In genomic region chr15:82953096-82953495, GRCm38 (mm10) we compare ENCODE assay signal across 19 mouse cellular contexts. TPM values are rescaled to one million over a fixed set of nuclear protein-coding genes. Genes with fewer than 3 reads are reported as not detected.
A peak's percentile ranks its signal among the peaks of the same experiment; 100 is the strongest.
DNase-seq lines count a peak whose midpoint lies in the region; ATAC-seq and TF ChIP-seq lines count a peak whose summit lies in the region.
"Had no signal": no experiment of that assay in that cellular context is flagged by ENCODE, and none has a peak within 500 bp of the region (broad histone marks: within the 10 kb centered on the region; RNA-seq: fewer than 3 reads in every experiment).

No protein-coding gene starts in this region.

- 0 out of 2 replicates have a peak, but pooled peaks have one; percentile 10 for TF ChIP-seq CTCF in hindbrain, postnatal 0 days (IDR thresholded peaks at IDR 0.05; ENCODE audit: low read depth)

- no peak overlapping the region for H3K9ac ChIP-seq in embryonic facial prominence, embryonic 12.5 days
- H3K9ac ChIP-seq in hindbrain, postnatal 0 days (replicated peaks; ENCODE audit: low read length) = no peak overlapping the region

- ATAC-seq in embryonic facial prominence, embryonic 12.5 days (ENCODE audit: insufficient number of reproducible peaks, insufficient read depth, low FRiP score, low TSS enrichment) = no peak
- no peak for ATAC-seq in hindbrain, postnatal 0 days
- ATAC-seq: CD4-positive, CD25-positive, alpha-beta regulatory T cell, adult 4 months had no signal

- 27% methylated on average over 4 of the region's 4 CpGs for whole genome bisulfite sequencing in embryonic facial prominence, embryonic 12.5 days
- 25% methylated on average over 4 of the region's 4 CpGs for WGBS in embryonic facial prominence, embryonic 10.5 days
- 26% methylated on average over 4 of the region's 4 CpGs for WGBS in hindbrain, postnatal 0 days

- H3K27me3 ChIP-seq in embryonic facial prominence, embryonic 12.5 days = peaks cover 20% of the 10 kb centered on the region
- peaks cover 100% of the 10 kb centered on the region for H3K27me3 ChIP-seq in embryonic facial prominence, embryonic 10.5 days (replicated peaks; ENCODE audit: low read depth, poor library complexity, severe bottlenecking)
- peaks cover 3% of the 10 kb centered on the region; the same call in 1 of the 2 replicates for H3K27me3 ChIP-seq in hindbrain, postnatal 0 days (ENCODE audit: insufficient read depth, low read length)

- DNase-seq in embryonic facial prominence, embryonic 10.5 days (ENCODE audit: low spot score) = no peak
- DNase-seq in retina, postnatal 1 day = peak; percentile 63
- DNase-seq in retina, embryonic 14.5 days (ENCODE audit: low spot score) = no peak
- no peak for DNase-seq in hindbrain, postnatal 0 days (ENCODE audit: low spot score)
- DNase-seq in urinary bladder, postnatal 36 days (ENCODE audit: low spot score in 2 of 2) = no peak
- no peak for DNase-seq in spleen, postnatal 36 days (ENCODE audit: low spot score in 2 of 2)
- no peak for DNase-seq in left cerebral cortex, adult 18-20 months (ENCODE audit: low spot score in 2 of 2)
- DNase-seq: cerebellum, postnatal 14 days; gastrocnemius, postnatal 25 days; heart, postnatal 10 days; layer of hippocampus, postnatal 36 days; liver; lung, adult 18-20 months; lung, postnatal 36 days; thymus, adult 18-20 months had no signal

- no peak overlapping the region for H3K4me2 ChIP-seq in embryonic facial prominence, embryonic 12.5 days (replicated peaks)
- no peak overlapping the region for H3K4me2 ChIP-seq in hindbrain, postnatal 0 days (ENCODE audit: low read depth, low read length)

- 0 out of 2 replicates have a peak, but pooled peaks cover 7% of the 10 kb centered on the region for H3K36me3 ChIP-seq in embryonic facial prominence, embryonic 12.5 days
- H3K36me3 ChIP-seq in embryonic facial prominence, embryonic 10.5 days (replicated peaks) = 0 out of 2 replicates have a peak, but pooled peaks cover 2% of the 10 kb centered on the region
- H3K36me3 ChIP-seq in hindbrain, postnatal 0 days (ENCODE audit: insufficient read depth, low read length) = no peaks in the 10 kb centered on the region
- H3K36me3 ChIP-seq: G1E had no signal

- no peaks in the 10 kb centered on the region for H3K9me3 ChIP-seq in embryonic facial prominence, embryonic 12.5 days
- H3K9me3 ChIP-seq in embryonic facial prominence, embryonic 10.5 days = no peaks in the 10 kb centered on the region
- H3K9me3 ChIP-seq in hindbrain, postnatal 0 days (ENCODE audit: low read length) = no peaks in the 10 kb centered on the region
- H3K9me3 ChIP-seq: G1E had no signal

- peak overlapping the region; percentile 30; the same call in 1 of the 2 replicates for H3K27ac ChIP-seq in embryonic facial prominence, embryonic 12.5 days
- H3K27ac ChIP-seq in embryonic facial prominence, embryonic 10.5 days (replicated peaks) = no peak overlapping the region
- no peak overlapping the region for H3K27ac ChIP-seq in hindbrain, postnatal 0 days

- H3K4me3 ChIP-seq in embryonic facial prominence, embryonic 12.5 days = no peak overlapping the region
- no peak overlapping the region for H3K4me3 ChIP-seq in embryonic facial prominence, embryonic 10.5 days
- no peak overlapping the region for H3K4me3 ChIP-seq in hindbrain, postnatal 0 days (ENCODE audit: low read length)
- H3K4me3 ChIP-seq: erythroblast, embryonic 14.5 days had no signal

- peaks cover 76% of the 10 kb centered on the region for H3K4me1 ChIP-seq in embryonic facial prominence, embryonic 12.5 days
- peaks cover 73% of the 10 kb centered on the region for H3K4me1 ChIP-seq in embryonic facial prominence, embryonic 10.5 days
- peaks cover 19% of the 10 kb centered on the region for H3K4me1 ChIP-seq in hindbrain, postnatal 0 days (ENCODE audit: insufficient read depth, low read length)

RNA-seq across cellular contexts. Expression of gene Tcf20, which starts 34.6 kb away (rescaled TPM):
- polyA plus RNA-seq in embryonic facial prominence, embryonic 12.5 days (2016; fragmentation: Nextera tagmentation; extraction: Ambion mirVana) = 13.9 and 15.1 TPM in 2 replicates
- 8.4 and 8.5 TPM in 2 replicates for polyA plus RNA-seq in embryonic facial prominence, embryonic 10.5 days (2016; fragmentation: Nextera tagmentation; extraction: Ambion mirVana)
- total RNA-seq in hindbrain, postnatal 0 days (2014; rRNA removed) = 89.2 and 98.3 TPM in 2 replicates
- polyA plus RNA-seq in hindbrain, postnatal 0 days (2015; fragmentation: Nextera tagmentation; extraction: Ambion mirVana) = 8.6 and 8.8 TPM in 2 replicates
- 100 to 1,000 TPM; 233 to 245 TPM for total RNA-seq in left cerebral cortex, adult 18-20 months (2021)
